In genomic region chr15:27926450-27926849, GRCm38 (mm10) we compare ENCODE assay signal across 12 mouse cellular contexts.
DNase-seq lines count a peak whose midpoint lies in the region; ATAC-seq and TF ChIP-seq lines count a peak whose summit lies in the region.
"Had no signal": no experiment of that assay in that cellular context is flagged by ENCODE, and none has a peak within 500 bp of the region (broad histone marks: within the 10 kb centered on the region; RNA-seq: fewer than 3 reads in every experiment).

No protein-coding gene starts in this region.

- ATAC-seq in heart, embryonic 11.5 days (replicated peaks; ENCODE audit: insufficient number of reproducible peaks, low FRiP score, low TSS enrichment), result no peak
- ATAC-seq: forebrain, embryonic 13.5 days; hindbrain, postnatal 0 days had no signal

- no peak for DNase-seq in heart, postnatal 25 days (ENCODE audit: low spot score)
- peak; percentile 66 to 75 for DNase-seq in B cell, adult 2 months
- DNase-seq in natural killer cell, adult 2 months (ENCODE audit: low spot score in 2 of 2), result peak; percentile 72 to 74
- no peak for DNase-seq in ovary, postnatal 10 days (ENCODE audit: low spot score)
- DNase-seq in adrenal gland, adult 8-10 months, result no peak
- no peak for DNase-seq in right cerebral cortex, postnatal 4 days
- DNase-seq: cerebellum, postnatal 36 days had no signal

- intact Hi-C loops in heart, postnatal 25 days (cut with DNase I), result loop anchor here (5.0 kb wide), 1 partner anchor 56 kb away; no protein-coding TSS in a partner anchor

- no peak overlapping the region for H3K4me2 ChIP-seq in heart, embryonic 11.5 days
- H3K4me2 ChIP-seq: forebrain, embryonic 13.5 days; midbrain, embryonic 11.5 days had no signal

- peaks cover 40% of the 10 kb centered on the region for H3K4me1 ChIP-seq in heart, embryonic 11.5 days (ENCODE audit: control insufficient read depth, insufficient read depth, low read length)
- H3K4me1 ChIP-seq in embryonic fibroblast, embryonic 13.5 days (ENCODE audit: control insufficient read depth, insufficient read depth, low read length), result peaks cover 35% of the 10 kb centered on the region

- 71% methylated on average over 7 of the region's 7 CpGs for WGBS in heart, embryonic 11.5 days (ENCODE audit: insufficient replicate concordance)

- no peak overlapping the region for H3K9ac ChIP-seq in heart, embryonic 11.5 days (ENCODE audit: low read depth, low read length)
- H3K9ac ChIP-seq: forebrain, embryonic 13.5 days had no signal

- peak overlapping the region; percentile 70 for H3K27ac ChIP-seq in heart, embryonic 11.5 days (ENCODE audit: low read depth, low read length)
- H3K27ac ChIP-seq in embryonic fibroblast, embryonic 13.5 days (ENCODE audit: insufficient read depth, low read length), result peak overlapping the region; percentile 91
- H3K27ac ChIP-seq: hindbrain, postnatal 0 days had no signal

- no peak for TF ChIP-seq CTCF in embryonic fibroblast, embryonic 13.5 days (IDR thresholded peaks at IDR 0.05; ENCODE audit: borderline replicate concordance, insufficient read depth, low read length)

- no peaks in the 10 kb centered on the region for H3K36me3 ChIP-seq in heart, embryonic 11.5 days (ENCODE audit: control insufficient read depth, insufficient read depth, low read length)

- no peaks in the 10 kb centered on the region for H3K27me3 ChIP-seq in heart, embryonic 11.5 days (ENCODE audit: control insufficient read depth, insufficient read depth, low read length)
- H3K27me3 ChIP-seq: forebrain, embryonic 13.5 days had no signal

- no peak overlapping the region for H3K4me3 ChIP-seq in heart, embryonic 11.5 days (ENCODE audit: low read depth, low read length)
- H3K4me3 ChIP-seq in embryonic fibroblast, embryonic 13.5 days (ENCODE audit: insufficient read depth, low read length), result no peak overlapping the region
- H3K4me3 ChIP-seq: forebrain, embryonic 13.5 days had no signal

- H3K9me3 ChIP-seq in heart, embryonic 11.5 days (replicated peaks; ENCODE audit: control insufficient read depth, low read length), result no peaks in the 10 kb centered on the region
- H3K9me3 ChIP-seq: forebrain, embryonic 13.5 days had no signal

- no peak for TF ChIP-seq POLR2A in embryonic fibroblast, embryonic 13.5 days (IDR thresholded peaks at IDR 0.05; ENCODE audit: low read depth, low read length)

Comparison
In these comparisons a context has a peak if more than half of its experiments do, and no peak if none do; other contexts are left out.
1. DNase-seq: peak in B cell, adult 2 months (2 of 2) and natural killer cell, adult 2 months (2 of 2); none in heart, postnatal 25 days (single experiment), ovary, postnatal 10 days (single experiment), adrenal gland, adult 8-10 months (single experiment) and right cerebral cortex, postnatal 4 days (single experiment).